Mouse (Mus musculus) ES-E14 (cell line): ENCODE measurements at regions not wholly inside any gene's neighbourhood (a gene's known extent, or its start where the extent isn't known, plus 50 kb on each side); places are given as distances from the start of the nearest gene placed in this dataset.

Experiments
- HCFC1 ChIP-seq: IDR thresholded peaks from 2 replicates; pipeline ENCODE4 v1.6.1; 2012; ENCODE audit warnings: low read length, inconsistent platforms, borderline replicate concordance; ENCODE audit not compliant: insufficient read depth
- MAFK ChIP-seq: IDR thresholded peaks from 2 replicates; pipeline ENCODE4 v1.6.1; 2014; ENCODE audit warnings: mild to moderate bottlenecking, low read depth, low read length, inconsistent platforms; ENCODE audit not compliant: insufficient read depth
- ZC3H11A ChIP-seq: IDR thresholded peaks from 2 replicates; pipeline ENCODE4 v1.6.1; 2012; ENCODE audit warnings: low read depth, mild to moderate bottlenecking, inconsistent platforms, low read length, borderline replicate concordance

DNA sequence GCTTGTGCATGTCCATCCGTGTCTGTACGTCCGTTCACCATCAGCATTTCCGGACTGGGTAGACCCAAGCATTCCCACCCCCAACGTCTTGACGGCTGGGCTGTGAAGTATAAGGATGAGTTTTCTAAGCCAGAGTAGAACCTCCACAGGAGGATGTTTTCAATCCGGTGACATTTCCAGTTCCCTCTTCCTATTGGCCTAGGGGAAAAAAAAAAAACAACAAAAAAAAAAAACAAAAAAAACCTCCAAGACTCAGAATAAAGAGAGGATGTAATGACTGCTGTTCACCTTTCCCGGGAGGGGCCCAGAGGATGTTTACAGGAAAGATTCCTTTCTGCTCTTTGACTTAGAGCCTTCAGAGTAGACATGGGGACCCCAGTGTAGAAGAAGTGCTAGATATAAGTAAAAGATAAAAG is 51.9 kb upstream of the Arhgap29 start:
- TF ChIP-seq MAFK (no peak), HCFC1 (no peak), ZC3H11A (no peak)
